Mouse (Mus musculus) stomach, postnatal 0 days (tissue): Measurements from ENCODE around the gene Wdr66.

Experiments used
- CTCF ChIP-seq: IDR thresholded peaks from 2 replicates; pipeline ENCODE4 v1.5.1; 2016; ENCODE audit warnings: antibody characterized with exemption, low read depth, mild to moderate bottlenecking, moderate library complexity
- EP300 ChIP-seq: optimal IDR thresholded peaks from 2 replicates; pipeline ENCODE3; 2016; ENCODE audit warnings: antibody characterized with exemption

DNA sequence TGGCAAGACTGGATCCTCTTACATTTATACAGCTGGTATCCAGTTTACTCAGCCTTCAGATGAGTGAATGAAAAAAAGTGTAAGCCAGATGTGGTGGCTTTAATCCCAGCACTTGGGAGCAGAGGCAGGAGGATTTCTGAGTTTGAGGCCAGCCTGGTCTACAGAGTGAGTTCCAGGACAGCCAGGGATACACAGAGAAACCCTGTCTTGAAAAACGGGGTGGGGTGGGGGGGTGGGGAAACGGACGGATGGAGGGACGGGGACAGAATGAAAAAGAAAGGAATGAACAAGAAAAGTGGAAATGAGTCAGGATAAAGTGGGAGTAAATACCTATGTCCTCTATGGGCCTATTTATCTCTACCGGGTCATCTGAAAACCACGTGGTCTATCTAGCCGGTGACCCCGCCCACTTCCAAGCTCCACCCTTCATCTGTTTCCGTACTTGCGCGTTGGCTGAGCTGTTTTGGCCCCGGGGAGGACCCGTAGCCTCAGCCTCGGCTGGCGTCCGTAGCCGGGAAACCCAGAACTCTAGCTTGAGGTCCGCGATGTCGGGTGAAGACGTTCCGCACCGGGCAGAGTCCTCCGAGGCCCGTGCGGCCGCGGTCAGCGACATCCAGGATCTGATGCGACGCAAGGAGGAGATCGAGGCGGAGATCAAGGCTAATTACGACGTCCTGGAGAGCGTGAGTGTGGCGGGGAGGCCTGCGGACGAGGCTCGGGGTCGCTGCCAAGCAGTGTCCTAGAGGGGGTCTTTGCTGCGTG lies 24.0 kb upstream of the Wdr66 start:
- TF ChIP-seq CTCF (no peak), EP300 (no peak)
